Mouse (Mus musculus): Measurements from ENCODE around the gene Iqck.

- TF ChIP-seq CHD2 (IDR thresholded peaks at IDR 0.05; ENCODE audit: low read length) (no peak), RAD21 (IDR thresholded peaks at IDR 0.05; ENCODE audit: low read depth, low read length) (no peak), HCFC1 (IDR thresholded peaks at IDR 0.05; ENCODE audit: low read depth, low read length) (no peak), MAX (IDR thresholded peaks at IDR 0.05; ENCODE audit: low read length) (no peak), BHLHE40 (IDR thresholded peaks at IDR 0.05; ENCODE audit: low read depth, low read length) (no peak), TBP (conservative IDR thresholded peaks at IDR 0.05; ENCODE audit: low read depth, low read length) (no peak), CTCF (conservative IDR thresholded peaks at IDR 0.05 in 1 of 2, IDR thresholded peaks at IDR 0.05 in 1 of 2; ENCODE audit: low read depth in 2 of 2, low read length in 2 of 2) (no peak), ZC3H11A (IDR thresholded peaks at IDR 0.05; ENCODE audit: low read depth, low read length) (no peak), NRF1 (IDR thresholded peaks at IDR 0.05; ENCODE audit: low read depth, low read length) (no peak)
Observed at GRCm38 (mm10) chr7:118903879-118904278, 48.3 kb downstream of the Iqck start.
